Mouse (Mus musculus): Measurements from ENCODE around the gene Cnr2.

GRCm38 (mm10) chr4:135885676-135886075, 9.5 kb upstream of the Cnr2 start:
- TF ChIP-seq POLR2A (IDR thresholded peaks at IDR 0.05; ENCODE audit: extremely low read depth, insufficient read depth, low read length), result no peak
- TF ChIP-seq CTCF (IDR thresholded peaks at IDR 0.05; ENCODE audit: low read depth, low read length), result no peak

Measured in liver, adult 2 months (tissue).